Mouse (Mus musculus) bone marrow, adult 2 months (tissue): ENCODE results near the gene Crkl.

ENCODE experiments used
- CTCF ChIP-seq: fragments of 200-500 bp; IDR thresholded peaks from 2 replicates; pipeline ENCODE4 v1.5.1; 2011; ENCODE audit warnings: low read length, control low read depth; ENCODE audit not compliant: control insufficient read depth, insufficient read depth
- POLR2A ChIP-seq: fragments of 200-500 bp; IDR thresholded peaks from 2 replicates; pipeline ENCODE4 v1.6.1; 2011; ENCODE audit warnings: low read depth, mild to moderate bottlenecking, control low read depth, low read length, borderline replicate concordance; ENCODE audit not compliant: control insufficient read depth

- TF ChIP-seq CTCF (no peak), POLR2A (no peak)
These were observed 23.0 kb downstream of the Crkl start for GRCm38 (mm10) chr16:17474761-17475160.
